Mouse (Mus musculus) hindbrain, embryonic 15.5 days (tissue): Measurements from ENCODE around the gene Dgke. TPM values are rescaled to one million over a fixed set of nuclear protein-coding genes. Genes with fewer than 3 reads are reported as not detected.

Experiments used
- ATAC-seq: fragments of 200-750 bp; cut with Nextera tagmentation; 2 replicates; pipeline ENCODE4 v1.8.0; 2017; ENCODE audit warnings: low read depth, moderate number of reproducible peaks, moderate TSS enrichment; ENCODE audit not compliant: low FRiP score
- H3K27ac ChIP-seq: fragments of 300-500 bp; sonication (generic); replicated peaks from 2 replicates; pipeline ENCODE4 v1.5.1; 2015; ENCODE audit warnings: mild to moderate bottlenecking, inconsistent platforms
- H3K27me3 ChIP-seq: fragments of 300-500 bp; sonication (generic); 2 replicates; pipeline ENCODE4 v1.6.1; 2015; ENCODE audit warnings: control low read depth, inconsistent platforms
- H3K36me3 ChIP-seq: fragments of 300-500 bp; sonication (generic); 2 replicates; pipeline ENCODE4 v1.6.1; 2015; ENCODE audit warnings: control low read depth, inconsistent platforms
- H3K4me1 ChIP-seq: fragments of 300-500 bp; sonication (generic); replicated peaks from 2 replicates; pipeline ENCODE4 v1.6.1; 2015; ENCODE audit warnings: control low read depth, inconsistent platforms
- H3K4me2 ChIP-seq: fragments of 300-500 bp; sonication (generic); 2 replicates; pipeline ENCODE4 v1.6.1; 2015; ENCODE audit warnings: moderate library complexity, mild to moderate bottlenecking, inconsistent platforms
- H3K4me3 ChIP-seq: fragments of 300-500 bp; sonication (generic); 2 replicates; pipeline ENCODE4 v1.5.1; 2015; ENCODE audit warnings: mild to moderate bottlenecking, inconsistent platforms
- H3K9ac ChIP-seq: fragments of 300-500 bp; sonication (generic); 2 replicates; pipeline ENCODE4 v1.6.1; 2015; ENCODE audit warnings: inconsistent platforms
- H3K9me3 ChIP-seq: fragments of 300-500 bp; sonication (generic); 2 replicates; pipeline ENCODE4 v1.6.1; 2016; ENCODE audit warnings: control low read depth, inconsistent platforms
- WGBS: fragments of 180-500 bp; shearing (Covaris S2); methylation state at CpG from one replicate; pipeline ENCODE4 v1.1.7; 2015; 5-methylcytosine and 5-hydroxymethylcytosine counted together
- polyA plus RNA-seq: library from polyadenylated mRNA; unstranded; fragments of >200 nt; fragmentation: Nextera tagmentation; extraction: Ambion mirVana; gene quantifications from 2 replicates; pipeline ENCODE4 v1.2.1, GENCODE M21; 2015

Dgke gene
- polyA plus RNA-seq, 1 experiment from 2014 or later, result 17.2 TPM

GRCm38 (mm10) chr11:89028871-89029405 lies 37.7 kb downstream of the Dgke start:
- 68% methylated on average over 10 of the region's 10 CpGs for WGBS
- no peak for ATAC-seq
- no peak overlapping the region for H3K9ac ChIP-seq

GRCm38 (mm10) chr11:89027955-89028361 lies 38.7 kb downstream of the Dgke start:
- Histone ChIP-seq H3K9ac (no peak overlapping the region), H3K36me3 (0 out of 2 replicates have a peak, but pooled peaks cover 4% of the 10 kb centered on the region), H3K4me1 (0 out of 2 replicates have a peak, but pooled peaks cover 7% of the 10 kb centered on the region), H3K4me3 (no peak overlapping the region), H3K9me3 (no peaks in the 10 kb centered on the region), H3K4me2 (no peak overlapping the region), H3K27me3 (no peaks in the 10 kb centered on the region), H3K27ac (no peak overlapping the region)
- 78% methylated on average over 10 of the region's 10 CpGs for WGBS
- ATAC-seq, result no peak

More at GRCm38 (mm10) chr11:89028871-89029405, 37.7 kb downstream of the Dgke start:
- Histone ChIP-seq H3K4me2 (no peak overlapping the region), H3K9me3 (no peaks in the 10 kb centered on the region), H3K4me3 (no peak overlapping the region), H3K27me3 (no peaks in the 10 kb centered on the region), H3K27ac (no peak overlapping the region), H3K4me1 (0 out of 2 replicates have a peak, but pooled peaks cover 7% of the 10 kb centered on the region), H3K36me3 (0 out of 2 replicates have a peak, but pooled peaks cover 4% of the 10 kb centered on the region)

GRCm38 (mm10) chr11:89026117-89026516 lies 40.5 kb downstream of the Dgke start:
- 96% methylated on average over 3 of the region's 3 CpGs for WGBS
- Histone ChIP-seq H3K27ac (no peak overlapping the region), H3K36me3 (no peaks in the 10 kb centered on the region), H3K9me3 (no peaks in the 10 kb centered on the region), H3K4me1 (0 out of 2 replicates have a peak, but pooled peaks cover 7% of the 10 kb centered on the region), H3K4me2 (no peak overlapping the region), H3K4me3 (no peak overlapping the region), H3K27me3 (no peaks in the 10 kb centered on the region), H3K9ac (no peak overlapping the region)
- no peak for ATAC-seq

GRCm38 (mm10) chr11:89025603-89026002 lies 41.0 kb downstream of the Dgke start:
- no peaks in the 10 kb centered on the region for H3K27me3 ChIP-seq
- H3K9ac ChIP-seq, result no peak overlapping the region
- no peak overlapping the region for H3K27ac ChIP-seq
- 73% methylated on average over 3 of the region's 3 CpGs for WGBS
- no peak for ATAC-seq
- H3K4me2 ChIP-seq, result no peak overlapping the region
- no peaks in the 10 kb centered on the region for H3K9me3 ChIP-seq
- no peak overlapping the region for H3K4me3 ChIP-seq
- 0 out of 2 replicates have a peak, but pooled peaks cover 7% of the 10 kb centered on the region for H3K4me1 ChIP-seq
- H3K36me3 ChIP-seq, result no peaks in the 10 kb centered on the region

- ATAC-seq, result peak; percentile 54; the same call in 1 of the 2 replicates
- Histone ChIP-seq H3K4me2 (no peak overlapping the region), H3K4me3 (no peak overlapping the region), H3K9ac (no peak overlapping the region), H3K9me3 (no peaks in the 10 kb centered on the region), H3K36me3 (no peaks in the 10 kb centered on the region), H3K4me1 (0 out of 2 replicates have a peak, but pooled peaks cover 7% of the 10 kb centered on the region), H3K27ac (0 out of 2 replicates have a peak overlapping the region, but pooled peaks have one; percentile 14), H3K27me3 (no peaks in the 10 kb centered on the region)
- 54% methylated on average over 11 of the region's 11 CpGs for WGBS
Measured at GRCm38 (mm10) chr11:89024181-89024881, 42.3 kb downstream of the Dgke start.

- Histone ChIP-seq H3K4me3 (no peak overlapping the region), H3K9ac (no peak overlapping the region), H3K4me2 (no peak overlapping the region), H3K27me3 (no peaks in the 10 kb centered on the region), H3K9me3 (no peaks in the 10 kb centered on the region), H3K4me1 (0 out of 2 replicates have a peak, but pooled peaks cover 7% of the 10 kb centered on the region), H3K36me3 (no peaks in the 10 kb centered on the region), H3K27ac (no peak overlapping the region)
- 70% methylated on average over 10 of the region's 10 CpGs for WGBS
- ATAC-seq, result no peak
Measured at GRCm38 (mm10) chr11:89023477-89023876, 43.2 kb downstream of the Dgke start.

- H3K4me2 ChIP-seq, result no peak overlapping the region
- H3K36me3 ChIP-seq, result no peaks in the 10 kb centered on the region
- no peak overlapping the region for H3K9ac ChIP-seq
- no peak overlapping the region for H3K4me3 ChIP-seq
- 73% methylated on average over 8 of the region's 8 CpGs for WGBS
- H3K9me3 ChIP-seq, result no peaks in the 10 kb centered on the region
- H3K4me1 ChIP-seq, result 0 out of 2 replicates have a peak, but pooled peaks cover 7% of the 10 kb centered on the region
- H3K27me3 ChIP-seq, result no peaks in the 10 kb centered on the region
- no peak overlapping the region for H3K27ac ChIP-seq
- ATAC-seq, result no peak
Measured at GRCm38 (mm10) chr11:89022120-89022731, 44.4 kb downstream of the Dgke start.

- H3K36me3 ChIP-seq, result no peaks in the 10 kb centered on the region
- WGBS, result 78% methylated on average over 7 of the region's 7 CpGs
- 0 out of 2 replicates have a peak, but pooled peaks cover 7% of the 10 kb centered on the region for H3K4me1 ChIP-seq
- ATAC-seq, result no peak
- H3K9me3 ChIP-seq, result no peaks in the 10 kb centered on the region
- no peak overlapping the region for H3K9ac ChIP-seq
- H3K27ac ChIP-seq, result no peak overlapping the region
- H3K4me2 ChIP-seq, result no peak overlapping the region
- H3K27me3 ChIP-seq, result no peaks in the 10 kb centered on the region
- H3K4me3 ChIP-seq, result no peak overlapping the region
Measured at GRCm38 (mm10) chr11:89021687-89022086, 45.0 kb downstream of the Dgke start.

- H3K27ac ChIP-seq, result no peak overlapping the region
- H3K27me3 ChIP-seq, result no peaks in the 10 kb centered on the region
- WGBS, result 72% methylated on average over 9 of the region's 9 CpGs
- no peaks in the 10 kb centered on the region for H3K36me3 ChIP-seq
- no peak overlapping the region for H3K4me2 ChIP-seq
- no peaks in the 10 kb centered on the region for H3K9me3 ChIP-seq
- H3K4me3 ChIP-seq, result no peak overlapping the region
- H3K9ac ChIP-seq, result no peak overlapping the region
- H3K4me1 ChIP-seq, result 0 out of 2 replicates have a peak, but pooled peaks cover 7% of the 10 kb centered on the region
- ATAC-seq, result no peak
Measured at GRCm38 (mm10) chr11:89020681-89021305, 45.9 kb downstream of the Dgke start.

GRCm38 (mm10) chr11:89017514-89018182 lies 49.0 kb downstream of the Dgke start:
- no peak overlapping the region for H3K4me2 ChIP-seq
- WGBS, result 96% methylated on average over 9 of the region's 9 CpGs
- no peak overlapping the region for H3K27ac ChIP-seq
- H3K27me3 ChIP-seq, result no peaks in the 10 kb centered on the region
- H3K4me1 ChIP-seq, result no peaks in the 10 kb centered on the region
- no peak overlapping the region for H3K4me3 ChIP-seq
- H3K9ac ChIP-seq, result no peak overlapping the region
- ATAC-seq, result no peak
- no peaks in the 10 kb centered on the region for H3K36me3 ChIP-seq
- H3K9me3 ChIP-seq, result no peaks in the 10 kb centered on the region

GRCm38 (mm10) chr11:89012241-89012640 lies 54.4 kb downstream of the Dgke start:
- H3K4me2 ChIP-seq, result no peak overlapping the region
- H3K4me3 ChIP-seq, result no peak overlapping the region
- H3K4me1 ChIP-seq, result no peaks in the 10 kb centered on the region
- no peak for ATAC-seq
- no peak overlapping the region for H3K9ac ChIP-seq
- H3K27ac ChIP-seq, result no peak overlapping the region
- H3K36me3 ChIP-seq, result no peaks in the 10 kb centered on the region
- 88% methylated on average over 5 of the region's 5 CpGs for WGBS
- H3K9me3 ChIP-seq, result no peaks in the 10 kb centered on the region
- no peaks in the 10 kb centered on the region for H3K27me3 ChIP-seq
